Mouse (Mus musculus) bone marrow, adult 2 months (tissue): ENCODE measurements around the gene Ccdc172.

Experiments used
- CTCF ChIP-seq: fragments of 200-500 bp; IDR thresholded peaks from 2 replicates; pipeline ENCODE4 v1.5.1; 2011; ENCODE audit warnings: low read length, control low read depth; ENCODE audit not compliant: control insufficient read depth, insufficient read depth
- POLR2A ChIP-seq: fragments of 200-500 bp; IDR thresholded peaks from 2 replicates; pipeline ENCODE4 v1.6.1; 2011; ENCODE audit warnings: low read depth, mild to moderate bottlenecking, control low read depth, low read length, borderline replicate concordance; ENCODE audit not compliant: control insufficient read depth

- TF ChIP-seq CTCF: no peak
- TF ChIP-seq POLR2A: no peak
Measured at GRCm38 (mm10) chr19:58533077-58533476, 21.3 kb downstream of the Ccdc172 start.
